Mouse (Mus musculus) yolk sac, embryonic 10.5 days (tissue): ENCODE results near the gene Gm20909.
"Not testable (repeated sequence)": the region's sequence is repeated elsewhere in the genome, so short reads cannot be mapped to it uniquely, and the experiment has no call there.

Experiments
- DNase-seq: peaks from one replicate; pipeline ENCODE4 v3.0.0-alpha.2; 2017; ENCODE audit warnings: low spot score

The Gm20909 gene

DNA sequence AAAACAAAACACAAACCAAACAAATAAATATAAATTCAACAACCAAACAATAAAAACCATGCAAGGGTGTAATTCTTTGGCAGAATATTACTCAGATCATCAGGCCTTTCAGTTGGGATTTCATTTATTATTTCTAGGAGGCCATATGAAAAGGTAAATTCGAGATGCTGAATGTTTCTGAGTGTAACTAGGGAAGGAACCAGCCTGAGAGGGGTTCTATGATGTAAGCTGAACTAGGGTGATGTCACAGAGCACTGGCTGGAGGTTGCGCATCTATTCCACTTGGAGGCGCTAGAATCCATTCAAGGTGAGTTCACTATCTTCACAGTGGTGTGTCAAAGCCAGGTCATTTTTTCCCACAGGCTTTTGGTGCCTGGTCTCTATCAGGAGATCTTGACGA is at the start of gene Gm20909:
Gene Gm20909 (plus strand): TSS at position 301 of the 400 bp plus-strand sequence.
- not testable (repeated sequence) for DNase-seq
